Mouse (Mus musculus): Measurements from ENCODE around the gene Glis1. TPM values are rescaled to one million over a fixed set of nuclear protein-coding genes. Genes with fewer than 3 reads are reported as not detected.

Gene Glis1
- polyA plus RNA-seq, 1 experiment from 2014 or later = 1.0 TPM

- no peaks in the 10 kb centered on the region for H3K9me3 ChIP-seq (ENCODE audit: control insufficient read depth, low read length)
- H3K4me1 ChIP-seq (replicated peaks; ENCODE audit: control insufficient read depth, insufficient read depth, low read length) = no peaks in the 10 kb centered on the region
- no peak overlapping the region for H3K9ac ChIP-seq (ENCODE audit: low read length)
- H3K4me3 ChIP-seq (ENCODE audit: low read length) = no peak overlapping the region
- H3K27ac ChIP-seq (ENCODE audit: low read length) = no peak overlapping the region
- WGBS = 56% methylated on average over 19 of the region's 19 CpGs
- H3K27me3 ChIP-seq (ENCODE audit: control insufficient read depth, insufficient read depth, low read depth, low read length) = no peaks in the 10 kb centered on the region
- no peaks in the 10 kb centered on the region for H3K36me3 ChIP-seq (ENCODE audit: control insufficient read depth, insufficient read depth, low read length)
- no peak overlapping the region for H3K4me2 ChIP-seq (ENCODE audit: low read depth, low read length)
- no peak for ATAC-seq (ENCODE audit: low read depth)
Measured at GRCm38 (mm10) chr4:107570329-107571014, 136.1 kb downstream of the Glis1 start.

- H3K4me3 ChIP-seq (ENCODE audit: low read length) = no peak overlapping the region
- ATAC-seq (ENCODE audit: low read depth) = no peak
- H3K4me2 ChIP-seq (ENCODE audit: low read depth, low read length) = no peak overlapping the region
- H3K27ac ChIP-seq (ENCODE audit: low read length) = no peak overlapping the region
- no peaks in the 10 kb centered on the region for H3K36me3 ChIP-seq (ENCODE audit: control insufficient read depth, insufficient read depth, low read length)
- H3K9ac ChIP-seq (ENCODE audit: low read length) = no peak overlapping the region
- H3K4me1 ChIP-seq (replicated peaks; ENCODE audit: control insufficient read depth, insufficient read depth, low read length) = no peaks in the 10 kb centered on the region
- no peaks in the 10 kb centered on the region for H3K27me3 ChIP-seq (ENCODE audit: control insufficient read depth, insufficient read depth, low read depth, low read length)
- no peaks in the 10 kb centered on the region for H3K9me3 ChIP-seq (ENCODE audit: control insufficient read depth, low read length)
- 40% methylated on average over 6 of the region's 6 CpGs for WGBS
Measured at GRCm38 (mm10) chr4:107575781-107576180, 141.4 kb downstream of the Glis1 start.

- Histone ChIP-seq H3K36me3 (ENCODE audit: control insufficient read depth, insufficient read depth, low read length) (no peaks in the 10 kb centered on the region), H3K9me3 (ENCODE audit: control insufficient read depth, low read length) (no peaks in the 10 kb centered on the region), H3K4me1 (replicated peaks; ENCODE audit: control insufficient read depth, insufficient read depth, low read length) (no peaks in the 10 kb centered on the region), H3K9ac (ENCODE audit: low read length) (no peak overlapping the region), H3K27ac (ENCODE audit: low read length) (no peak overlapping the region), H3K27me3 (ENCODE audit: control insufficient read depth, insufficient read depth, low read depth, low read length) (no peaks in the 10 kb centered on the region), H3K4me2 (ENCODE audit: low read depth, low read length) (no peak overlapping the region), H3K4me3 (ENCODE audit: low read length) (no peak overlapping the region)
- WGBS = 51% methylated on average over 6 of the region's 6 CpGs
- ATAC-seq (ENCODE audit: low read depth) = no peak
Measured at GRCm38 (mm10) chr4:107576742-107577141, 142.4 kb downstream of the Glis1 start.

GRCm38 (mm10) chr4:107577146-107577839 is 142.9 kb downstream of the Glis1 start:
- no peak overlapping the region for H3K27ac ChIP-seq (ENCODE audit: low read length)
- 74% methylated on average over 12 of the region's 12 CpGs for WGBS
- H3K4me3 ChIP-seq (ENCODE audit: low read length) = no peak overlapping the region
- H3K36me3 ChIP-seq (ENCODE audit: control insufficient read depth, insufficient read depth, low read length) = no peaks in the 10 kb centered on the region
- no peaks in the 10 kb centered on the region for H3K4me1 ChIP-seq (replicated peaks; ENCODE audit: control insufficient read depth, insufficient read depth, low read length)
- ATAC-seq (ENCODE audit: low read depth) = no peak
- H3K9ac ChIP-seq (ENCODE audit: low read length) = no peak overlapping the region
- H3K4me2 ChIP-seq (ENCODE audit: low read depth, low read length) = no peak overlapping the region
- H3K27me3 ChIP-seq (ENCODE audit: control insufficient read depth, insufficient read depth, low read depth, low read length) = no peaks in the 10 kb centered on the region
- no peaks in the 10 kb centered on the region for H3K9me3 ChIP-seq (ENCODE audit: control insufficient read depth, low read length)

- no peak for ATAC-seq (ENCODE audit: low read depth)
- WGBS = 80% methylated on average over 11 of the region's 11 CpGs
- Histone ChIP-seq H3K4me2 (ENCODE audit: low read depth, low read length) (no peak overlapping the region), H3K27ac (ENCODE audit: low read length) (no peak overlapping the region), H3K36me3 (ENCODE audit: control insufficient read depth, insufficient read depth, low read length) (no peaks in the 10 kb centered on the region), H3K9ac (ENCODE audit: low read length) (no peak overlapping the region), H3K4me3 (ENCODE audit: low read length) (no peak overlapping the region), H3K9me3 (ENCODE audit: control insufficient read depth, low read length) (no peaks in the 10 kb centered on the region), H3K27me3 (ENCODE audit: control insufficient read depth, insufficient read depth, low read depth, low read length) (no peaks in the 10 kb centered on the region), H3K4me1 (replicated peaks; ENCODE audit: control insufficient read depth, insufficient read depth, low read length) (no peaks in the 10 kb centered on the region)
Measured at GRCm38 (mm10) chr4:107580883-107581282, 146.5 kb downstream of the Glis1 start.

GRCm38 (mm10) chr4:107586391-107586790 is 152.0 kb downstream of the Glis1 start:
- no peak overlapping the region for H3K9ac ChIP-seq (ENCODE audit: low read length)
- ATAC-seq (ENCODE audit: low read depth) = no peak
- H3K9me3 ChIP-seq (ENCODE audit: control insufficient read depth, low read length) = no peaks in the 10 kb centered on the region
- no peak overlapping the region for H3K4me3 ChIP-seq (ENCODE audit: low read length)
- WGBS = 45% methylated on average over 5 of the region's 5 CpGs
- 0 out of 2 replicates have a peak, but pooled peaks cover 2% of the 10 kb centered on the region for H3K4me1 ChIP-seq (replicated peaks; ENCODE audit: control insufficient read depth, insufficient read depth, low read length)
- no peaks in the 10 kb centered on the region for H3K36me3 ChIP-seq (ENCODE audit: control insufficient read depth, insufficient read depth, low read length)
- no peak overlapping the region for H3K27ac ChIP-seq (ENCODE audit: low read length)
- no peaks in the 10 kb centered on the region for H3K27me3 ChIP-seq (ENCODE audit: control insufficient read depth, insufficient read depth, low read depth, low read length)
- H3K4me2 ChIP-seq (ENCODE audit: low read depth, low read length) = no peak overlapping the region

GRCm38 (mm10) chr4:107588637-107589036 is 154.2 kb downstream of the Glis1 start:
- Histone ChIP-seq H3K9me3 (ENCODE audit: control insufficient read depth, low read length) (no peaks in the 10 kb centered on the region), H3K4me1 (replicated peaks; ENCODE audit: control insufficient read depth, insufficient read depth, low read length) (0 out of 2 replicates have a peak, but pooled peaks cover 2% of the 10 kb centered on the region), H3K27ac (ENCODE audit: low read length) (no peak overlapping the region), H3K36me3 (ENCODE audit: control insufficient read depth, insufficient read depth, low read length) (no peaks in the 10 kb centered on the region), H3K27me3 (ENCODE audit: control insufficient read depth, insufficient read depth, low read depth, low read length) (no peaks in the 10 kb centered on the region), H3K9ac (ENCODE audit: low read length) (no peak overlapping the region), H3K4me3 (ENCODE audit: low read length) (no peak overlapping the region), H3K4me2 (ENCODE audit: low read depth, low read length) (no peak overlapping the region)
- 72% methylated on average over 7 of the region's 7 CpGs for WGBS
- no peak for ATAC-seq (ENCODE audit: low read depth)

- Histone ChIP-seq H3K9ac (ENCODE audit: low read length) (no peak overlapping the region), H3K4me3 (ENCODE audit: low read length) (no peak overlapping the region), H3K4me2 (ENCODE audit: low read depth, low read length) (no peak overlapping the region), H3K4me1 (replicated peaks; ENCODE audit: control insufficient read depth, insufficient read depth, low read length) (0 out of 2 replicates have a peak, but pooled peaks cover 2% of the 10 kb centered on the region), H3K9me3 (ENCODE audit: control insufficient read depth, low read length) (no peaks in the 10 kb centered on the region), H3K27ac (ENCODE audit: low read length) (no peak overlapping the region), H3K36me3 (ENCODE audit: control insufficient read depth, insufficient read depth, low read length) (no peaks in the 10 kb centered on the region), H3K27me3 (ENCODE audit: control insufficient read depth, insufficient read depth, low read depth, low read length) (no peaks in the 10 kb centered on the region)
- no peak for ATAC-seq (ENCODE audit: low read depth)
- 75% methylated on average over 8 of the region's 8 CpGs for WGBS
Measured at GRCm38 (mm10) chr4:107589046-107589445, 154.7 kb downstream of the Glis1 start.

- Histone ChIP-seq H3K9ac (ENCODE audit: low read length) (no peak overlapping the region), H3K4me2 (ENCODE audit: low read depth, low read length) (no peak overlapping the region), H3K27ac (ENCODE audit: low read length) (no peak overlapping the region), H3K36me3 (ENCODE audit: control insufficient read depth, insufficient read depth, low read length) (no peaks in the 10 kb centered on the region), H3K27me3 (ENCODE audit: control insufficient read depth, insufficient read depth, low read depth, low read length) (no peaks in the 10 kb centered on the region), H3K4me3 (ENCODE audit: low read length) (no peak overlapping the region), H3K9me3 (ENCODE audit: control insufficient read depth, low read length) (no peaks in the 10 kb centered on the region), H3K4me1 (replicated peaks; ENCODE audit: control insufficient read depth, insufficient read depth, low read length) (0 out of 2 replicates have a peak, but pooled peaks cover 2% of the 10 kb centered on the region)
- WGBS = 45% methylated on average over 14 of the region's 14 CpGs
- peak; percentile 59 for ATAC-seq (ENCODE audit: low read depth)
Measured at GRCm38 (mm10) chr4:107590805-107591534, 156.6 kb downstream of the Glis1 start.
